Mouse (Mus musculus) forebrain, postnatal 0 days (tissue): ENCODE results near the gene Fam118b. TPM values are rescaled to one million over a fixed set of nuclear protein-coding genes. Genes with fewer than 3 reads are reported as not detected.

Experiments used
- ATAC-seq: fragments of 200-750 bp; cut with Nextera tagmentation; 2 replicates; pipeline ENCODE4 v1.8.0; 2017; ENCODE audit warnings: mild to moderate bottlenecking, moderate library complexity
- DNase-seq: peaks from one replicate; pipeline ENCODE4 v3.0.0-alpha.2; 2015
- H3K27ac ChIP-seq: fragments of 300-500 bp; sonication (generic); 2 replicates; pipeline ENCODE4 v1.5.1; 2014; ENCODE audit warnings: low read depth, mild to moderate bottlenecking, antibody characterized with exemption, low read length, moderate library complexity, mixed read lengths
- H3K27me3 ChIP-seq: fragments of 300-500 bp; sonication (generic); 2 replicates; pipeline ENCODE4 v1.6.1; 2014; ENCODE audit warnings: mild to moderate bottlenecking, low read length, mixed read lengths; ENCODE audit not compliant: insufficient read depth
- H3K36me3 ChIP-seq: fragments of 300-500 bp; sonication (generic); 2 replicates; pipeline ENCODE4 v1.6.1; 2014; ENCODE audit warnings: mild to moderate bottlenecking, moderate library complexity; ENCODE audit not compliant: insufficient read depth
- H3K4me1 ChIP-seq: fragments of 300-500 bp; sonication (generic); 2 replicates; pipeline ENCODE4 v1.6.1; 2014; ENCODE audit warnings: antibody characterized with exemption; ENCODE audit not compliant: insufficient read depth
- H3K4me2 ChIP-seq: fragments of 300-500 bp; sonication (generic); 2 replicates; pipeline ENCODE4 v1.6.1; 2014; ENCODE audit warnings: low read depth, mild to moderate bottlenecking, moderate library complexity
- H3K4me3 ChIP-seq: fragments of 300-500 bp; sonication (generic); 2 replicates; pipeline ENCODE4 v1.5.1; 2014; ENCODE audit warnings: low read depth, low read length, mixed read lengths
- H3K9ac ChIP-seq: fragments of 300-500 bp; sonication (generic); 2 replicates; pipeline ENCODE4 v1.6.1; 2014; ENCODE audit warnings: mild to moderate bottlenecking
- H3K9me3 ChIP-seq: fragments of 300-500 bp; sonication (generic); 2 replicates; pipeline ENCODE4 v1.6.1; 2016; ENCODE audit warnings: low read length
- CTCF ChIP-seq: sonication (generic); IDR thresholded peaks from 2 replicates; pipeline ENCODE4 v1.5.1; 2016; ENCODE audit warnings: antibody characterized with exemption, control low read depth, low read depth
- WGBS: fragments of 180-500 bp; shearing (Covaris S2); extraction: QIAGEN DNeasy Blood & Tissue Kit; methylation state at CpG from one replicate; pipeline ENCODE4 v1.1.7; 2014; 5-methylcytosine and 5-hydroxymethylcytosine counted together
- polyA plus RNA-seq: library from polyadenylated mRNA; unstranded; fragments of >200 nt; fragmentation: Nextera tagmentation; extraction: Ambion mirVana; gene quantifications from 2 replicates; pipeline ENCODE4 v1.2.1, GENCODE M21; 2015
- total RNA-seq: library from RNA; depleted of rRNA; stranded (reverse); fragments of >200 nt; gene quantifications from 2 replicates; pipeline ENCODE4 v1.2.3, GENCODE M21; 2014

Fam118b gene
- total and polyA plus RNA-seq, 2 experiments from 2014 or later, result 34.6 to 49.7 TPM

GRCm38 (mm10) chr9:35302172-35302571, 34.6 kb upstream of the Fam118b start:
- DNase-seq (no peak), ATAC-seq (no peak)
- no peaks in the 10 kb centered on the region for H3K27me3 ChIP-seq
- H3K4me3 ChIP-seq, result no peak overlapping the region
- no peak overlapping the region for H3K9ac ChIP-seq
- no peak overlapping the region for H3K4me2 ChIP-seq
- no peaks in the 10 kb centered on the region for H3K9me3 ChIP-seq
- H3K36me3 ChIP-seq, result no peaks in the 10 kb centered on the region
- 96% methylated on average over 3 of the region's 3 CpGs for WGBS
- H3K4me1 ChIP-seq, result no peaks in the 10 kb centered on the region
- no peak for TF ChIP-seq CTCF
- H3K27ac ChIP-seq, result no peak overlapping the region

- ATAC-seq, result no peak
- Histone ChIP-seq H3K27ac (no peak overlapping the region), H3K4me3 (no peak overlapping the region), H3K27me3 (no peaks in the 10 kb centered on the region), H3K9ac (no peak overlapping the region), H3K36me3 (no peaks in the 10 kb centered on the region), H3K4me2 (no peak overlapping the region), H3K4me1 (no peaks in the 10 kb centered on the region), H3K9me3 (no peaks in the 10 kb centered on the region)
- no peak for DNase-seq
- TF ChIP-seq CTCF, result no peak
Measured at GRCm38 (mm10) chr9:35297791-35298190, 30.2 kb upstream of the Fam118b start.

- Histone ChIP-seq H3K9ac (no peak overlapping the region), H3K27me3 (no peaks in the 10 kb centered on the region), H3K4me3 (no peak overlapping the region), H3K36me3 (no peaks in the 10 kb centered on the region), H3K4me2 (no peak overlapping the region), H3K9me3 (no peaks in the 10 kb centered on the region), H3K4me1 (no peaks in the 10 kb centered on the region), H3K27ac (no peak overlapping the region)
- ATAC-seq (no peak), DNase-seq (no peak)
- WGBS, result 47% methylated on average over 5 of the region's 5 CpGs
- TF ChIP-seq CTCF, result no peak
Measured at GRCm38 (mm10) chr9:35293465-35293864, 25.9 kb upstream of the Fam118b start.

GRCm38 (mm10) chr9:35290916-35291315, 23.3 kb upstream of the Fam118b start:
- ATAC-seq, result peak; percentile 43; the same call in 1 of the 2 replicates
- 60% methylated on average over 4 of the region's 4 CpGs for WGBS
- H3K9ac ChIP-seq, result no peak overlapping the region

GRCm38 (mm10) chr9:35290417-35290816, 22.8 kb upstream of the Fam118b start:
- Histone ChIP-seq H3K36me3 (no peaks in the 10 kb centered on the region), H3K9me3 (no peaks in the 10 kb centered on the region), H3K27ac (no peak overlapping the region), H3K9ac (no peak overlapping the region), H3K4me1 (no peaks in the 10 kb centered on the region), H3K27me3 (no peaks in the 10 kb centered on the region; the same call in 1 of the 2 replicates), H3K4me2 (no peak overlapping the region), H3K4me3 (no peak overlapping the region)
- TF ChIP-seq CTCF, result no peak
- WGBS, result 96% methylated on average over 3 of the region's 3 CpGs
- ATAC-seq (no peak), DNase-seq (no peak)

More at GRCm38 (mm10) chr9:35290916-35291315, 23.3 kb upstream of the Fam118b start:
- Histone ChIP-seq H3K4me1 (no peaks in the 10 kb centered on the region), H3K4me3 (no peak overlapping the region), H3K27me3 (no peaks in the 10 kb centered on the region; the same call in 1 of the 2 replicates), H3K36me3 (no peaks in the 10 kb centered on the region), H3K27ac (no peak overlapping the region), H3K9me3 (no peaks in the 10 kb centered on the region), H3K4me2 (no peak overlapping the region)
- peak; percentile 33 for DNase-seq
- TF ChIP-seq CTCF, result no peak

GRCm38 (mm10) chr9:35289992-35290391, 22.4 kb upstream of the Fam118b start:
- Histone ChIP-seq H3K4me3 (no peak overlapping the region), H3K27ac (no peak overlapping the region), H3K4me1 (no peaks in the 10 kb centered on the region), H3K36me3 (no peaks in the 10 kb centered on the region), H3K27me3 (no peaks in the 10 kb centered on the region; the same call in 1 of the 2 replicates), H3K9me3 (no peaks in the 10 kb centered on the region), H3K4me2 (no peak overlapping the region), H3K9ac (no peak overlapping the region)
- TF ChIP-seq CTCF, result no peak
- DNase-seq (no peak), ATAC-seq (no peak)
- WGBS, result 23% methylated on average over 7 of the region's 7 CpGs

GRCm38 (mm10) chr9:35286351-35286750, 18.7 kb upstream of the Fam118b start:
- no peak overlapping the region for H3K4me2 ChIP-seq
- ATAC-seq (no peak), DNase-seq (no peak)
- no peak overlapping the region for H3K27ac ChIP-seq
- H3K9me3 ChIP-seq, result no peaks in the 10 kb centered on the region
- H3K9ac ChIP-seq, result no peak overlapping the region
- H3K27me3 ChIP-seq, result no peaks in the 10 kb centered on the region; the same call in 1 of the 2 replicates
- WGBS, result 85% methylated on average over 3 of the region's 3 CpGs
- no peak overlapping the region for H3K4me3 ChIP-seq
- no peaks in the 10 kb centered on the region for H3K4me1 ChIP-seq
- no peak for TF ChIP-seq CTCF
- no peaks in the 10 kb centered on the region for H3K36me3 ChIP-seq
